Mouse (Mus musculus): ENCODE results near the gene Ccdc148. TPM values are rescaled to one million over a fixed set of nuclear protein-coding genes. Genes with fewer than 3 reads are reported as not detected.

Ccdc148 gene
- polyA plus RNA-seq, 1 experiment, result 0.14 TPM

DNA sequence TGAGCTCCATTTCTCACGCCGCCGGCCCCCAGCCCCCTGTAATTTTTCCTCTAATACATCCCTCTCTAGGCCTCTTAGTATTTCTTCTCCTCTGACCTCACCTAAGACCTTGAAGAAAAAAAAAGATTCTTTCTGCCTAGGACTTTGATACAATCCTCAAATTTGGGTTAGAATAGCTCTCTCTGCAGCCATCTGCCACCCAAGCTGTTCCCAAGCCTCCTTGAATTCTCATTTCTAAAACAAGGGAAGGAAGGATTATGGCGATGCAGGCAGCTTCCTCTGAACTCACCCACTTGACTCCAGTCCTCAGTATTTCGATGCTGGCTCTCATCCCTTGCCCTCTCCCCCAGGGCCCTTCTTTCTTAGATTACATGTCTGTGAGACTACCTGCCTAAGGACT, 106.1 kb downstream of the Ccdc148 start:
- Histone ChIP-seq H3K4me3 (ENCODE audit: low read depth, low read length) (no peak overlapping the region), H3K27ac (ENCODE audit: insufficient read depth, low read depth, low read length) (no peak overlapping the region), H3K4me1 (ENCODE audit: control insufficient read depth, insufficient read depth, insufficient read length, low read length) (no peaks in the 10 kb centered on the region), H3K27me3 (ENCODE audit: control insufficient read depth, insufficient read depth, low read length) (no peaks in the 10 kb centered on the region), H3K36me3 (ENCODE audit: control insufficient read depth, insufficient read depth, low read length) (no peaks in the 10 kb centered on the region)
- TF ChIP-seq POLR2A (IDR thresholded peaks at IDR 0.05; ENCODE audit: low read depth, low read length) (no peak), CTCF (IDR thresholded peaks at IDR 0.05; ENCODE audit: extremely low read depth, insufficient read length, insufficient replicate concordance, low read depth, low read length) (no peak)
- 84% methylated on average over 5 of the region's 5 CpGs for WGBS

DNA sequence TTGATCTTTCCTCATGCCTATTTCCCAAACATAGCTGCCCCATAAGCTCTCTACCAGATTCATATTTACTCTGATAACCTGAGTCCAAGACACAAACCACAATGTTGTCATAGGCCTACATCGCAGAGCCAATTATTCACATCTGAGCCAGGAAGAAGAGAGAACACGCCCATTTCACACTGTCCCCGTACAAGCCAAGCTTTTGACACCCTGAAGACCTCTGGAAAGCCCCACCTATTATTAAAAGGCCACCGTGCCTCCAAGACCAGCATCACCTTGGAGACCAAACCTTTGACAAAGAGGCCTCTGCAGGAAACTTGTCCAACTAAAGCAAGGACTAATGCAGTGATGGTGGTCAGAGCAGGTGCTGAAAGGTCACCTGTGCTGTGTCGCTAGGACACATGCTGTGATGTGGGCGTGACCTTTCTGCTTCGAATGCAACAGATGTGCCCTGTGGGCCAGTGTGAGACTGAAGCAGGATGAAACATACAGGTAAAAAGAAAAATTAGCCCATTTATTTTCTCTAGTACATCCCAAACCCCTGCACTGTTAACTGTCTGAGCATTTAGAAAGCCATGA, 106.9 kb downstream of the Ccdc148 start:
- TF ChIP-seq CTCF (IDR thresholded peaks at IDR 0.05; ENCODE audit: extremely low read depth, insufficient read length, insufficient replicate concordance, low read depth, low read length) (no peak), POLR2A (IDR thresholded peaks at IDR 0.05; ENCODE audit: low read depth, low read length) (no peak)

DNA sequence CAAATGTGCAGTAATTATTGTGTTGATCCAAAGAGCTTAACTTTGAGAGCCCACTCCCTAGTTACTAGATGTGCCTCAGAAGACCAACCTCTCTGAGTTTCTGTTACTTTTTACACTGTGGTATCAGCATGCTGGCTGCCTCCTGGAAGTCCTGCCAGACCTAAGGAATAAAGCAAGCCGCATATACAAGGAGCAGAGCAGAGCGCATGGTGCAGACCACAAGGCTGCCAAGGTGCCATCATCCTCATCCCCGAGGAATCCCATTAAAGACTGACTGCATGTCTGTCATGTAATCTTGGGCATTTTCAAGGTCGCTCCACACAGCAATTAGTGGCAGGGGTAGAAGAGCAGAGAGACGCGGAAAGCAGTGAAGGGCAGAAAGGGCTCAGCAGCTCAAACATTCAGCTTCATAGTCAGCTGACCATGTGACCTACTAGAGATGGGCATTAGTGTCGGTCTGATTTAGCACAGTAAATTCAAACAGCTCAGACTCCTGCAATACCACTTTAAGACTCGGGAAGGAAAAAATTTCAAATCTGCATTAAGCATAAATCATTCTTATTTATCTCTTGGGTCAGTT, 110.1 kb downstream of the Ccdc148 start:
- Histone ChIP-seq H3K36me3 (ENCODE audit: control insufficient read depth, insufficient read depth, low read length) (no peaks in the 10 kb centered on the region), H3K27me3 (ENCODE audit: control insufficient read depth, insufficient read depth, low read length) (no peaks in the 10 kb centered on the region), H3K27ac (ENCODE audit: insufficient read depth, low read depth, low read length) (no peak overlapping the region), H3K4me1 (ENCODE audit: control insufficient read depth, insufficient read depth, insufficient read length, low read length) (no peaks in the 10 kb centered on the region), H3K4me3 (ENCODE audit: low read depth, low read length) (no peak overlapping the region)
- WGBS, result 77% methylated on average over 8 of the region's 8 CpGs
- TF ChIP-seq POLR2A (IDR thresholded peaks at IDR 0.05; ENCODE audit: low read depth, low read length) (no peak), CTCF (IDR thresholded peaks at IDR 0.05; ENCODE audit: extremely low read depth, insufficient read length, insufficient replicate concordance, low read depth, low read length) (no peak)

More for the DNA sequence above, 106.9 kb downstream of the Ccdc148 start:
- Histone ChIP-seq H3K27ac (ENCODE audit: insufficient read depth, low read depth, low read length) (no peak overlapping the region), H3K4me3 (ENCODE audit: low read depth, low read length) (no peak overlapping the region), H3K4me1 (ENCODE audit: control insufficient read depth, insufficient read depth, insufficient read length, low read length) (no peaks in the 10 kb centered on the region), H3K27me3 (ENCODE audit: control insufficient read depth, insufficient read depth, low read length) (no peaks in the 10 kb centered on the region), H3K36me3 (ENCODE audit: control insufficient read depth, insufficient read depth, low read length) (no peaks in the 10 kb centered on the region)
- 58% methylated on average over 7 of the region's 7 CpGs for WGBS

DNA sequence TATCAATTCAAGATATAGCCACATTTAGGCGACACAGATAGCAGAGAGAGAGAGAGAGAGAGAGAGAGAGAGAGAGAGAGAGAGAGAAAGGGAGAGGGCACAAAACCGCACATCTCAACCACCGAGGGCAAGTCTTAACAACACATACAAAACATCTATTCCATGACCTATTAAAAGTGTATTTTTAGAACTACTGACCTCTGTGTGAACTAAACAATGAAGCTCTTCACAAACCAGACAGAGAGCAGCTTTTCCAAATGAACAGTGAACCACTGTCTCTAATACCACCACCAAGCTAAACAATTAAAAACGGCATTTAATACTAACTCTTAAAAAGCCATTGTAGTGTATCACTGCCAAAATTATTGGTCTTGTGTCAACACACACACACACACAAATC, 110.8 kb downstream of the Ccdc148 start:
- no peaks in the 10 kb centered on the region for H3K27me3 ChIP-seq (ENCODE audit: control insufficient read depth, insufficient read depth, low read length)
- H3K36me3 ChIP-seq (ENCODE audit: control insufficient read depth, insufficient read depth, low read length), result no peaks in the 10 kb centered on the region
- no peak overlapping the region for H3K4me3 ChIP-seq (ENCODE audit: low read depth, low read length)
- no peaks in the 10 kb centered on the region for H3K4me1 ChIP-seq (ENCODE audit: control insufficient read depth, insufficient read depth, insufficient read length, low read length)
- TF ChIP-seq POLR2A (IDR thresholded peaks at IDR 0.05; ENCODE audit: low read depth, low read length) (no peak), CTCF (IDR thresholded peaks at IDR 0.05; ENCODE audit: extremely low read depth, insufficient read length, insufficient replicate concordance, low read depth, low read length) (no peak)
- WGBS, result 52% methylated on average over 4 of the region's 4 CpGs
- H3K27ac ChIP-seq (ENCODE audit: insufficient read depth, low read depth, low read length), result no peak overlapping the region

DNA sequence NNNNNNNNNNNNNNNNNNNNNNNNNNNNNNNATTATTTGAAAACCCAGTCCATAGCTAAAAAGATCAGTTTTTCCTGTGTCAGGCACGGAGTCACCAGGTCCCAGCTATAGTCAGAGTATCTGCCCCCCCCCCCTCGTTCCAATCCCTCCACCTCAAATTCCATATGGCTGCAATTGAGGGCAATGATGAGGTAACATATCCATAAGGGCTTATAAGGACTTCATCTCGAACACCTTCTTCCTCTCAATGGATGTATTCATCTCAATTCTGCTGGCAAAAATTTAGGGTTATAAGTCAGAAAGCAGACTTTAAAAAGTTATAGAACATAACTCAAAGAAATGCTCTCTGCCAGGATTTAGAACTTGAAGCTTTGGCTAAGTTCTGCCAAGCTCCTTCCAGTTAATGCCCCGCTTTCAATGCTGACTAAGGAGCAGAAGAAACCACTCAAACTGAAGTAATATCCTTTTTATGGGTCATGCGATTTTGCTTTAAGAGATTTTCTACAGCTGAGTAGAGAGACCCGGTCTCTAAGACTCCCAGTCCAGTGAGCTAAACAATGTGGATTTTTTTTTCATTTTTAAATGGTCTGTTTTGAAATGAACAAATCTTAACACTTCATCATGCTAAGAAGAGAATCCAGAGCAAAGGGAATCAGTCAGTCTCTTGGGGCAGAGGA, 111.6 kb downstream of the Ccdc148 start:
- H3K27ac ChIP-seq (ENCODE audit: insufficient read depth, low read depth, low read length), result no peak overlapping the region
- 78% methylated on average over 6 of the region's 6 CpGs for WGBS
- H3K4me3 ChIP-seq (ENCODE audit: low read depth, low read length), result no peak overlapping the region
- H3K27me3 ChIP-seq (ENCODE audit: control insufficient read depth, insufficient read depth, low read length), result no peaks in the 10 kb centered on the region
- H3K4me1 ChIP-seq (ENCODE audit: control insufficient read depth, insufficient read depth, insufficient read length, low read length), result no peaks in the 10 kb centered on the region
- no peaks in the 10 kb centered on the region for H3K36me3 ChIP-seq (ENCODE audit: control insufficient read depth, insufficient read depth, low read length)
- TF ChIP-seq CTCF (IDR thresholded peaks at IDR 0.05; ENCODE audit: extremely low read depth, insufficient read length, insufficient replicate concordance, low read depth, low read length), result no peak
- TF ChIP-seq POLR2A (IDR thresholded peaks at IDR 0.05; ENCODE audit: low read depth, low read length), result no peak

DNA sequence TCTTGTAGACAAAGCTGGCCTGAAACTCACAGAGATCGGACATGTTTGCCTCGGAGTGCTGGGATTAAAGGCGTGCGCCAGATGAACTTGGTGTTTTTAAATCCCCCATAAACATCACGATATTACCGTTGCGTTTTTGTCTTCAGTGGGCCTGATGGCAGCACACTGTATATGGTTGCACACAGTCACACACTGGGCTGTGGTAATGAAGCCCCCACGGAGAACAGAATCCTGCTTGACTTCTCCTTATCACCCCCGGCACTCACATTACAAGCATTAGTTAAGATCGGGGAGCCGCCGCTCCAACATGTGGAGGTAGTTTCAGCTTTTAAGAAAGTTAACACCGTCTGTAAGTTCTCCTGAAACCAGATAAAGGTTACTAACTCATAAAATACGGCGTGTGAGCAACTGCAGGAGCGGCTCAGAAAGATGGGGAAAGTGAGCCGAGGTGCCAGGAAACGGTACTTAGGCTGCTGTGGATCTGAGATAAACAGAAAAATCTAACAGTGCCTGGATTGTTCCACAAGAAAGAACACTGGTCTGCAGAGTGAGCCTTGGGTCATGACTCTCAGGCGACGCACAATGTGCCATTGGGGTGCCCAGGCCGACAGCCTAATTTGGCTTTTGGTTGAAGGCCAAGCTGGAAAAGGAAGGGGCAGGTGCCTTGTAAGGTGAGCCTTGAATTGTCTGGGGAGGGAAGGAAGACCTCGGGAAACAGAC, 117.0 kb downstream of the Ccdc148 start:
- 62% methylated on average over 22 of the region's 22 CpGs for WGBS
- no peak overlapping the region for H3K27ac ChIP-seq (ENCODE audit: insufficient read depth, low read depth, low read length)
- TF ChIP-seq CTCF (IDR thresholded peaks at IDR 0.05; ENCODE audit: extremely low read depth, insufficient read length, insufficient replicate concordance, low read depth, low read length) (no peak), POLR2A (IDR thresholded peaks at IDR 0.05; ENCODE audit: low read depth, low read length) (no peak)
- H3K4me1 ChIP-seq (ENCODE audit: control insufficient read depth, insufficient read depth, insufficient read length, low read length), result no peaks in the 10 kb centered on the region; the same call in 1 of the 2 replicates
- H3K36me3 ChIP-seq (ENCODE audit: control insufficient read depth, insufficient read depth, low read length), result no peaks in the 10 kb centered on the region
- H3K27me3 ChIP-seq (ENCODE audit: control insufficient read depth, insufficient read depth, low read length), result 0 out of 2 replicates have a peak, but pooled peaks cover 3% of the 10 kb centered on the region
- H3K4me3 ChIP-seq (ENCODE audit: low read depth, low read length), result no peak overlapping the region

DNA sequence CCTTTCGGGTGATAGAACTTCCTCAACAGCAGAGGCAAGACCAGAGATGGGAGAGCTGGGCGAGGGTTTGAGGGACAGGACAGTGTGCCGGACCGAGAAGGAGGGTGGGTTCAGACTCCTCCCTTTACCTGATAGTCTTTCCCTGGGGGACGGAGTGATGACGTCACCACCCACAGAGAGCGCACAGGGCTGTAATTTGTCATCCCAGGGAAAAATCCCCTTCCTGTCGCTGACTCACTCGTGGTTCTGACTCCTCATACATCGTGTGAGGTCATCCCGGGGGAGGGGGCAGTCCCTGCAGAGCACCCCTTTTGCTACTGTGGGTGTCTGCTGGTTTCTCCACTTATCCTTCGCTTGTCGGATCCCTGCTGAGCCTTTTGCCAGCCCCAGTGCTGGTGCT, 117.9 kb downstream of the Ccdc148 start:
- WGBS, result 47% methylated on average over 13 of the region's 13 CpGs

More for the DNA sequence above, 117.9 kb downstream of the Ccdc148 start:
- Histone ChIP-seq H3K36me3 (ENCODE audit: control insufficient read depth, insufficient read depth, low read length) (no peaks in the 10 kb centered on the region), H3K27me3 (ENCODE audit: control insufficient read depth, insufficient read depth, low read length) (0 out of 2 replicates have a peak, but pooled peaks cover 3% of the 10 kb centered on the region), H3K4me3 (ENCODE audit: low read depth, low read length) (no peak overlapping the region), H3K4me1 (ENCODE audit: control insufficient read depth, insufficient read depth, insufficient read length, low read length) (no peaks in the 10 kb centered on the region; the same call in 1 of the 2 replicates), H3K27ac (ENCODE audit: insufficient read depth, low read depth, low read length) (no peak overlapping the region)
- TF ChIP-seq POLR2A (IDR thresholded peaks at IDR 0.05; ENCODE audit: low read depth, low read length) (no peak), CTCF (IDR thresholded peaks at IDR 0.05; ENCODE audit: extremely low read depth, insufficient read length, insufficient replicate concordance, low read depth, low read length) (no peak)

Data from small intestine, adult 2 months (tissue).